ENCODE assay signal across 21 mouse cellular contexts in the genomic region with DNA sequence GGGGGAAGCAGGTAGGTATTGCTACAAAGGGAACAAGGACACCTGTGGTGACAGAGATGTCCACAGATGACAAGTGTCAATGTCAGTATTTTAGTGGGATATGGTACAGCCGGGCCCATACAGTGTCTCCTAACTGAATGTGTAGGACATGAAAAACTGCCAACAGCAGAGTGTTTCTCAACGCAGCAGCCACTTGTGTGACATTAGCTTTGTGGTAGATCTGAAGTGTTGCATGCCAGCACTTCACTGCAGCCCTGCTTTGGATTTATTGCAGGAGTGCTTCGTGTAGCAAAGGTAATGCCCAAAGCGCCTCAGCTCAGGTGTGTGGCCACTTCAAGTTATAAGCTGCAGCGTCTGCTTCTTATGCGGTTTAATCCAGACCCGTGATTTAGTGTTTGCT. TPM values are rescaled to one million over a fixed set of nuclear protein-coding genes. Genes with fewer than 3 reads are reported as not detected.
DNase-seq lines count a peak whose midpoint lies in the region; ATAC-seq lines count a peak whose summit lies in the region.
"Had no signal": no experiment of that assay in that cellular context is flagged by ENCODE, and none has a peak within 500 bp of the region (broad histone marks: within the 10 kb centered on the region; RNA-seq: fewer than 3 reads in every experiment).

No protein-coding gene starts in this region.

- peak; percentile 29; the same call in 1 of the 2 replicates for ATAC-seq in kidney, embryonic 14.5 days (ENCODE audit: low FRiP score, low TSS enrichment)
- ATAC-seq in lung, embryonic 16.5 days (ENCODE audit: low read depth): peak; percentile 49; the same call in 1 of the 2 replicates
- peak; percentile 15; the same call in 1 of the 2 replicates for ATAC-seq in stomach, embryonic 16.5 days (ENCODE audit: insufficient read depth, low FRiP score)
- ATAC-seq: CD4-positive, CD25-positive, alpha-beta regulatory T cell, adult 4 months; forebrain, embryonic 15.5 days; inflammation-experienced regulatory T-cells, adult 6 months; liver, postnatal 0 days; midbrain, embryonic 13.5 days had no signal

- H3K4me2 ChIP-seq in kidney, embryonic 14.5 days (replicated peaks; ENCODE audit: low read depth, low read length): no peak overlapping the region
- H3K4me2 ChIP-seq in lung, embryonic 16.5 days (ENCODE audit: low read depth, low read length): no peak overlapping the region
- no peak overlapping the region for H3K4me2 ChIP-seq in stomach, embryonic 16.5 days (ENCODE audit: low read depth, low read length)
- H3K4me2 ChIP-seq: forebrain, embryonic 15.5 days; hindbrain, embryonic 14.5 days; limb, embryonic 12.5 days; liver, embryonic 11.5 days; midbrain, embryonic 13.5 days had no signal

- 46% methylated on average over 7 of the region's 7 CpGs for WGBS in kidney, embryonic 14.5 days
- 59% methylated on average over 7 of the region's 7 CpGs for WGBS in lung, embryonic 16.5 days
- WGBS in stomach, embryonic 16.5 days: 65% methylated on average over 7 of the region's 7 CpGs

- peak overlapping the region; percentile 57; the same call in 1 of the 2 replicates for H3K27ac ChIP-seq in kidney, embryonic 14.5 days (ENCODE audit: low read depth, low read length)
- peak overlapping the region; percentile 44; the same call in 1 of the 2 replicates for H3K27ac ChIP-seq in lung, embryonic 16.5 days (ENCODE audit: low read length)
- peak overlapping the region; percentile 51; the same call in 1 of the 2 replicates for H3K27ac ChIP-seq in stomach, embryonic 16.5 days (ENCODE audit: low read length)
- H3K27ac ChIP-seq: forebrain, embryonic 15.5 days; hindbrain, embryonic 14.5 days; limb, embryonic 12.5 days; midbrain, embryonic 13.5 days had no signal

- H3K36me3 ChIP-seq in kidney, embryonic 14.5 days (ENCODE audit: control insufficient read depth, insufficient read depth, low read length): peaks cover 7% of the 10 kb centered on the region; the same call in 1 of the 2 replicates
- H3K36me3 ChIP-seq in lung, embryonic 16.5 days (ENCODE audit: control insufficient read depth, insufficient read depth, low read length): 0 out of 2 replicates have a peak, but pooled peaks cover 4% of the 10 kb centered on the region
- H3K36me3 ChIP-seq in stomach, embryonic 16.5 days (ENCODE audit: control insufficient read depth, insufficient read depth, low read length): no peaks in the 10 kb centered on the region
- H3K36me3 ChIP-seq: forebrain, embryonic 15.5 days had no signal

- H3K4me1 ChIP-seq in kidney, embryonic 14.5 days (ENCODE audit: control insufficient read depth, insufficient read depth, low read length): peaks cover 8% of the 10 kb centered on the region; the same call in 1 of the 2 replicates
- peaks cover 2% of the 10 kb centered on the region; the same call in 1 of the 2 replicates for H3K4me1 ChIP-seq in lung, embryonic 16.5 days (replicated peaks; ENCODE audit: control insufficient read depth, insufficient read depth, low read length)
- H3K4me1 ChIP-seq in stomach, embryonic 16.5 days (ENCODE audit: control insufficient read depth, insufficient read depth, low read length): peaks cover 18% of the 10 kb centered on the region; the same call in 1 of the 2 replicates
- H3K4me1 ChIP-seq: forebrain, embryonic 15.5 days; limb, embryonic 12.5 days had no signal

- intact Hi-C loops in heart, postnatal 14 days (cut with DNase I): loop anchor here (10.0 kb wide), 1 partner anchor 382 kb away; no protein-coding TSS in a partner anchor

- no peaks in the 10 kb centered on the region for H3K27me3 ChIP-seq in kidney, embryonic 14.5 days (ENCODE audit: control insufficient read depth, insufficient read depth, low read length)
- no peaks in the 10 kb centered on the region for H3K27me3 ChIP-seq in lung, embryonic 16.5 days (ENCODE audit: control insufficient read depth, insufficient read depth, low read depth, low read length)
- no peaks in the 10 kb centered on the region for H3K27me3 ChIP-seq in stomach, embryonic 16.5 days (ENCODE audit: control insufficient read depth, insufficient read depth, low read length)
- H3K27me3 ChIP-seq: forebrain, embryonic 15.5 days; limb, embryonic 12.5 days; megakaryocyte, embryonic 14.5 days; midbrain, embryonic 13.5 days had no signal

- no peak overlapping the region for H3K9ac ChIP-seq in kidney, embryonic 14.5 days (ENCODE audit: low read depth, low read length)
- no peak overlapping the region for H3K9ac ChIP-seq in lung, embryonic 16.5 days (ENCODE audit: low read length)
- no peak overlapping the region for H3K9ac ChIP-seq in stomach, embryonic 16.5 days (ENCODE audit: low read length)
- H3K9ac ChIP-seq: forebrain, embryonic 15.5 days; hindbrain, embryonic 14.5 days; limb, embryonic 12.5 days; liver, postnatal 0 days; midbrain, embryonic 13.5 days had no signal

- DNase-seq in heart, adult 11 months: peak; percentile 90
- no peak for DNase-seq in heart, postnatal 14 days
- no peak for DNase-seq in kidney, postnatal 14 days
- no peak for DNase-seq in lung, postnatal 10 days
- DNase-seq in thymus, postnatal 14 days: no peak
- DNase-seq: adrenal gland, postnatal 25 days; cerebellum, adult 9-10 months; gastrocnemius, postnatal 25 days; liver, postnatal 0 days; thymus, postnatal 36 days had no signal

- no peak overlapping the region for H3K4me3 ChIP-seq in kidney, embryonic 14.5 days (ENCODE audit: low read length)
- H3K4me3 ChIP-seq in lung, embryonic 16.5 days (ENCODE audit: low read length): no peak overlapping the region
- H3K4me3 ChIP-seq in stomach, embryonic 16.5 days (replicated peaks; ENCODE audit: low read length): no peak overlapping the region
- H3K4me3 ChIP-seq: forebrain, embryonic 15.5 days; limb, embryonic 12.5 days; midbrain, embryonic 13.5 days had no signal

- no peaks in the 10 kb centered on the region for H3K9me3 ChIP-seq in kidney, embryonic 14.5 days (ENCODE audit: control insufficient read depth, low read length)
- no peaks in the 10 kb centered on the region for H3K9me3 ChIP-seq in lung, embryonic 16.5 days (ENCODE audit: control insufficient read depth, low read length)
- no peaks in the 10 kb centered on the region for H3K9me3 ChIP-seq in stomach, embryonic 16.5 days (replicated peaks; ENCODE audit: control insufficient read depth, low read length)
- H3K9me3 ChIP-seq: forebrain, embryonic 15.5 days; limb, embryonic 12.5 days; megakaryocyte, embryonic 14.5 days; midbrain, embryonic 13.5 days had no signal

RNA-seq across cellular contexts. Expression of a gene that starts 11.0 kb away (rescaled TPM):
- total RNA-seq in heart, postnatal 14 days (2021): 1 to 10 TPM; 6.6 to 7.7 TPM
- 11.5 and 18.4 TPM in 2 replicates for polyA plus RNA-seq in kidney, embryonic 14.5 days (2014; fragmentation: Nextera tagmentation; extraction: Ambion mirVana)
- polyA plus RNA-seq in lung, embryonic 16.5 days (2015; fragmentation: Nextera tagmentation; extraction: Ambion mirVana): 14.1 and 16.4 TPM in 2 replicates
- 11.7 and 12.8 TPM in 2 replicates for polyA plus RNA-seq in stomach, embryonic 16.5 days (2015; fragmentation: Nextera tagmentation; extraction: Ambion mirVana)

RNA-seq across cellular contexts. Expression of a gene that starts 55.3 kb away (rescaled TPM):
- 10 to 100 TPM; 49.3 to 50.9 TPM for total RNA-seq in heart, postnatal 14 days (2021)
- polyA plus RNA-seq in kidney, embryonic 14.5 days (2014; fragmentation: Nextera tagmentation; extraction: Ambion mirVana): 56.4 and 61.3 TPM in 2 replicates
- polyA plus RNA-seq in lung, embryonic 16.5 days (2015; fragmentation: Nextera tagmentation; extraction: Ambion mirVana): 39.1 and 44.8 TPM in 2 replicates
- 43.1 and 44.3 TPM in 2 replicates for polyA plus RNA-seq in stomach, embryonic 16.5 days (2015; fragmentation: Nextera tagmentation; extraction: Ambion mirVana)

RNA-seq across cellular contexts. Expression of a gene that starts 55.3 kb away (rescaled TPM):
- 1 to 10 TPM; 7.1 TPM for total RNA-seq in heart, postnatal 14 days (2021)
- 21.4 and 26.3 TPM in 2 replicates for polyA plus RNA-seq in kidney, embryonic 14.5 days (2014; fragmentation: Nextera tagmentation; extraction: Ambion mirVana)
- 19.5 and 22.3 TPM in 2 replicates for polyA plus RNA-seq in lung, embryonic 16.5 days (2015; fragmentation: Nextera tagmentation; extraction: Ambion mirVana)
- 15.3 and 16.3 TPM in 2 replicates for polyA plus RNA-seq in stomach, embryonic 16.5 days (2015; fragmentation: Nextera tagmentation; extraction: Ambion mirVana)
